Mouse (Mus musculus): ENCODE measurements around the gene Thap11.

Thap11 gene

GRCm38 (mm10) chr8:105900941-105901616 lies 46.1 kb downstream of the Thap11 start:
- DNase-seq (ENCODE audit: low spot score in 2 of 2) = no peak

All from thymus, postnatal 10 days (tissue).